Mouse (Mus musculus) left cerebral cortex, adult 18-20 months (tissue): ENCODE measurements at regions not wholly inside any gene's neighbourhood (a gene's known extent, or its start where the extent isn't known, plus 50 kb on each side); places are given as distances from the start of the nearest gene placed in this dataset.

Experiments
- DNase-seq, 2 experiments: peaks; one replicate each; pipeline ENCODE4 v3.0.0; 2021 to 2022; ENCODE audit warnings: low spot score in 2 of 2, mixed read lengths in 1 of 2

DNA sequence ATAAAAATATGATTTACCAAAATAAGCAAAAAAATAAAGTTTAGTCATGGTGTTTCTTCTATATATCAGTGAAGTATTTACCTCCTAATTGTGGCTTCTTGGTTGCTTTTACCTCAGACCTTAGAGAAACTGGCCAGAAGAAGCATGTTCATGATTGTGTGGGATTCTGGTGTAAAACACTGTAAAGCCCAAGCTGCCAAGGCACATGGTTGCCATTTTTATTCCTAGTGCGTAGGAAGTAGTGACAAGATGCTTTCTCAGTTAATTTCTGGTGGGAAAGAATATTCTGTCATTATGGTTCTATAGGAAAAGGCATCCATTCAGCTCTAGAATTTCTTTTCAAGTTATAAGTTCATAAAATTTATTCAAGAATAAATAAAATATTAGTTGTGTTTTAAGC, 805.2 kb downstream of the Olfm4 start:
- DNase-seq, result peak in 1 of 2 experiments; percentile 3

DNA sequence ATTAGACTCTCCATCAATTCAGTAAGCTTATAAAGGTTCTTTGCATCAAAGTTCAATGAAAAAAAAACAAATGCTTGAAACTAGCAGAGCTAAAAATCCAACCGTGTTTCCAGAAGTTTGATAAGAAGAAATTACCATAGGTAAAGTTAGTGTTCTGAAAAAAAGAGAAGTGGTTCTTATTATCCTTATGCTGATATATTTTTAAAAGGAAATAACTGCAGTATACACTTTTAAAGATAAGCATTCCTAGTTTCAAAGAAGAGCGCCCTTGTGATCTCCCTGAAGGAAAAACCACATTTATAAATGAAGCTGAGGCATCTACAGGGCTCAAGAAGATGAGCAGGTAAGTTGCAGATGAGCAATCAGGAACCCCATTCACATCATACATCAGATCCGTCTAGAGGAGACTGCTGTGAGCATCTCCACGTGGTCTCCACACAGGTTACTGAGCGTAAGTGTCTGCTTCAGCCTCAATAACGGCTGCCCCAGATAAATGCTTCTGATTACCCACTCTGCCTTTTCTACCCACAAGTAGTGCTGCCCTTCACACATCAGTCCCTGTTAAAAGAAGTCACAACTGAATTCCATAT, 815.6 kb downstream of the Olfm4 start:
- DNase-seq, result no peak

DNA sequence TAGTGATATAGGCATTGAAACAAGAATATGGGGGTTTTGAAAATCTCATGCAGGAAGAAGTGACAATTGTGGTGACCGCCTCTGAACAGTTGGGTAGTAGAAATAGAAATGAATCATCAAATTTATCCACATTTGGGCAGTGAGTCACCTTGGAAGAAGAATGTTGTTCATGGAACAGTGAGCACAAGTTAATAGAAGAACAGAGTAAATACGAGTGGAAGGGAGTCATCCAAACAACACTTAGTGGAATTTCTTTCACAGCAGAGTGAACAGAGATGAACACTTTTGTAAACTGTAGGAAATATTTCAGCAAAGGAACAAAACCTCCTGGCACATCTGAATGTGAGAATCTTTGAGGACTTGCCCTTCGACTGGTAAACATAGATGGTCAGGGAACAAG, 846.6 kb downstream of the Olfm4 start:
- no peak for DNase-seq

DNA sequence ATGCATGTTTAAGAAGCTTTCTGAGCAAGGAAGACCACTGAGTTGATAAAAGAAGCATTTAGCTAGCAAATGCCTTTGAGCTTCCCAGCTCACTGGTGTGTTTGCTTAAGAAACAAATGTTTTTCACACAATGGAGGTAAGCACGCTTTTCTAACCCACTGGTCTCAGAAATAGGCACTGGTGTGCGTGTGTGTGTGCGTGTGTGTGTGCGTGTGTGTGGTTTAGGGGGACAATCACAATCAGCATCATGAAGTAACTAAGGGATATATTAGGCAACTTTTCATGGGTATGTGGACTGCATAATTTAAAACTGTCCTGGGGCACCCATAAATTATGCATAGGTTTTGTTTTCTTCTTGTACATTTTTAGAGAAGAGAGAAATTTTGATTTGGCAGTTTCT, 860.7 kb downstream of the Olfm4 start:
- no peak for DNase-seq

DNA sequence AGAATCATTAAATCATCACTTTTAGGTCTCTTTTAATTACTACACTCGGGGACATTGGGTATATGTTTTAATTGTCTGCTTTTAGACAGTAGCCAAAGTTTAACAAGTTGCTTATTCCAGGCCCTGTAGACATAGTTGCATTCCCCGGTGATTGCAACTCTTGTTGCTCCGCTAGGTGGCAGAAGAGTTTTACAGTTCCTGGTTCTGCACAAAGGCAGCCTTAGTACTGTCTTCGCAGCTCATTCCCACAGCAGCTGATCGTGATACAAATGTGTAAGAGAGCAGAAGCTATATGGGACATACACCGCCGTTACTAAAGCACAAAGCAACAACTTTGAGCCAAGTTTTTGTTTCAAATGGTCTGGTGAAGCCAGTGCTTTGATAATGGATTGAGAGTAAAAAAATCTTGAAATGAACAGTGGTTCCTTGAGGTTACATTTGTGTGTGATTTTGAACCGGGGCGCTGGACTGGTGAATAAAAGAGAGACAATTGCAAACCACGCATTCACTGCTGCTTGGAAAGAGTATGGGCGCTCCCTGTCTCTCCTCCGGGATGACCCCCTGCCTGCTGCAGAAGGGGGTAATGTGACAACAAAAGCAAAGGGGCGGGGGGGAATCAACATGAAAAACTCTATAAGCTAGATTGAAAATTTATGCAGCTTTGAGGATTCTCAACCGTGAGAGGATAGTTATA, 861.8 kb downstream of the Olfm4 start:
- DNase-seq, result peak; percentile 85 to 89

DNA sequence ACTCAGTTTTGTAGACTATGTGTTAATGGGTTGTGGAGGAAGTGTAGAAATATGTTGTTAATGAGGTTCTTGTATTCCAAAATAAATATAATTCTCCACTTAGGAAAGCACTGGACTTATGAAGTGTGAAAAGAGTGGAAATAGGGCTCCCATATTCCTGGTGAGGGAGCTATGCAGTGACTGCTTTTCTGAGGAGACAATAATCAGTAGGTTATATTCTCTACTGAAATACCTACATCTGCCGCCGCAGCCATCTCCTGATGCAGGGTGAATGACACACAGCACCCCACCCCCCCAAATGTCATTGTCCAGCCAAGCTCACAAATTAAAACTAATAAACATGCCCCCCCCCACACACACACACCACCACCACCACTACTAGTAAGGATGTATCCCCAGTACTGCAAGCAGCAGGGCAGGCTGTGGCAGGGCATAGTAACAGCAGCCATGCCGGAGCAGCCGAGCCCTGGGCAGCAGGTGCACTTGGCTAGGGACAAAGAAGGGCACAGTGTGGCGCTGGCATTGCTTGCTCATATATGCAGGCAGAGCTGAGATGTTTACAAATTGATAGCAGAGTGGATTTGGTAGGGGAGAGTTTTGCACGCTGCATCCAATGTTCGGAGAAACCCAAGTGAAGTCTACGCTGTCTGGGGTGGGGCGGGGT, 862.7 kb downstream of the Olfm4 start:
- no peak for DNase-seq
